Mouse (Mus musculus) ovary, postnatal 10 days (tissue): ENCODE results near the gene Cxcl15.

Experiments used
- DNase-seq: peaks from one replicate; pipeline ENCODE4 v3.0.0; 2022; ENCODE audit warnings: low spot score

Gene Cxcl15

GRCm38 (mm10) chr5:90794195-90794625 is at the start of gene Cxcl15:
TSS of gene Cxcl15 (plus strand) at chr5:90794534.
- DNase-seq = no peak

- no peak for DNase-seq
Observed at GRCm38 (mm10) chr5:90753934-90754333, 40.4 kb upstream of the Cxcl15 start.

GRCm38 (mm10) chr5:90758020-90758605 is 36.2 kb upstream of the Cxcl15 start:
- no peak for DNase-seq

GRCm38 (mm10) chr5:90759077-90760065 is 35.0 kb upstream of the Cxcl15 start, which contains the start of gene Cxcl5:
TSS of gene Cxcl5 (plus strand) at chr5:90759360.
- no peak for DNase-seq

GRCm38 (mm10) chr5:90760303-90760702 is 34.0 kb upstream of the Cxcl15 start:
- DNase-seq = no peak

- DNase-seq = no peak
Observed at GRCm38 (mm10) chr5:90760844-90761243, 33.5 kb upstream of the Cxcl15 start.

GRCm38 (mm10) chr5:90761834-90762233 is 32.5 kb upstream of the Cxcl15 start:
- DNase-seq = no peak

GRCm38 (mm10) chr5:90763912-90764665 is 30.2 kb upstream of the Cxcl15 start:
- DNase-seq = no peak

- no peak for DNase-seq
Observed at GRCm38 (mm10) chr5:90765821-90766606, 28.3 kb upstream of the Cxcl15 start.

GRCm38 (mm10) chr5:90768218-90768617 is 26.1 kb upstream of the Cxcl15 start, which contains the start of gene Ppbp:
TSS of gene Ppbp (plus strand) at chr5:90768518.
- no peak for DNase-seq

GRCm38 (mm10) chr5:90771369-90771768 is 23.0 kb upstream of the Cxcl15 start:
- no peak for DNase-seq

GRCm38 (mm10) chr5:90771880-90772653 is 22.3 kb upstream of the Cxcl15 start, which contains the start of gene Pf4:
TSS of gene Pf4 (plus strand) at chr5:90772435.
- no peak for DNase-seq

- no peak for DNase-seq
Observed at GRCm38 (mm10) chr5:90775562-90775961, 18.8 kb upstream of the Cxcl15 start.

- DNase-seq = no peak
Observed at GRCm38 (mm10) chr5:90777621-90778020, 16.7 kb upstream of the Cxcl15 start.

GRCm38 (mm10) chr5:90778856-90779255 is 15.5 kb upstream of the Cxcl15 start:
- DNase-seq = no peak

- no peak for DNase-seq
Observed at GRCm38 (mm10) chr5:90783697-90784096, 10.6 kb upstream of the Cxcl15 start.

GRCm38 (mm10) chr5:90785659-90786588 is 8.4 kb upstream of the Cxcl15 start, which contains the start of gene Cxcl3:
TSS of gene Cxcl3 (plus strand) at chr5:90786103.
- DNase-seq = no peak

- DNase-seq = no peak
Observed at GRCm38 (mm10) chr5:90788114-90788513, 6.2 kb upstream of the Cxcl15 start.

- DNase-seq = no peak
Observed at GRCm38 (mm10) chr5:90789306-90790073, 4.8 kb upstream of the Cxcl15 start.
